ENCODE assay signal across 17 mouse cellular contexts in the genomic region with DNA sequence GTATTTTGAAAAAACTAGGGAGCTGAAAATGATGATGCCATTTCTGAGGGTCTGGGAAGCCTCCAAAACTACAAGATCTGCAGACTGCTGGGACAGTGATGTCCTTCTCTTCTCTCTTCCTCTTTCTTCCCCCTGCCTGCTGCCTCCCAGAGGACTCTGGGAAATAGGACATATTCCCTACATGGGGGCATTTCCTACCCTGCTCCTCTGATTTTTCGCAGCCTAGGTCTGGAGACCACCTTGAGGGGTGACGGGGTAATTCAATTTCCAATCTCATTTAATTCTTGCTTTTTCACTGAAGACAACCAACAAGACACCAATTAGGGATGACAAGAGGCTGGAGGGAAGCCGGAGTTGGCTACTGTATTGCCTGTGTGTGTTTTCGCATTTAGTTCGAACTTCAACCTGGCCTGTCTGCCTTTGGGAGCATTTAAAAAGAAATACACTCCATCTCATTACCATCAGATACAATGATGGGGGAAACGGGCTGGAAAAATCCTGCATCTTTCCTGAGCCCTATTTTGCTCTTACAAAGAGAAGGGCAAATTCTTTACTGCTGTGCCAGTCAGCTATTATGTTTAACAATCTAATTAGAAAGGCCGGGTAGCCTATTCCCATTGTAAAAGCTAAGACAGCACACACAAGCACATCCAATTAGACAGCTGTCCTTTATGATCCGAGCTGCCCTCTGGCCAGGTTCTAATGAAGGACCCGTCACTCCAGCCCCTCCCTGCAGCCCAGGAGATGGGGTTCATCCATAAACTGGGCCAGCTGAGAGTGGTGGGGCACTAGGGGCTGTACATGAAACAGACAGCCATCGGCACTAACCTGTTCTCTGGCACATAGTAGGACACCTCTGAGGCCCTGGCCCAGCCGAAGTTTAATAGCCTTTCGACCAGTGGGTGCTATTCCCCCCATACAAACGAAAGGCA.
DNase-seq lines count a peak whose midpoint lies in the region; ATAC-seq lines count a peak whose summit lies in the region.
"Had no signal": no experiment of that assay in that cellular context is flagged by ENCODE, and none has a peak within 500 bp of the region (broad histone marks: within the 10 kb centered on the region; RNA-seq: fewer than 3 reads in every experiment).

No protein-coding gene starts in this region.

- H3K9ac ChIP-seq in neural tube, embryonic 11.5 days (ENCODE audit: low read length), result no peak overlapping the region
- H3K9ac ChIP-seq in midbrain, embryonic 12.5 days (replicated peaks), result no peak overlapping the region
- H3K9ac ChIP-seq: embryonic facial prominence, embryonic 15.5 days had no signal

- no peak overlapping the region for H3K27ac ChIP-seq in neural tube, embryonic 11.5 days (ENCODE audit: low read depth, low read length)
- no peak overlapping the region for H3K27ac ChIP-seq in midbrain, embryonic 12.5 days (replicated peaks)
- H3K27ac ChIP-seq: embryonic facial prominence, embryonic 15.5 days; heart, embryonic 10.5 days had no signal

- H3K27me3 ChIP-seq in neural tube, embryonic 11.5 days (ENCODE audit: control insufficient read depth, insufficient read depth, low read length), result no peaks in the 10 kb centered on the region
- H3K27me3 ChIP-seq in midbrain, embryonic 12.5 days, result peaks cover 28% of the 10 kb centered on the region

- ATAC-seq in neural tube, embryonic 11.5 days (ENCODE audit: insufficient read depth, low FRiP score, low TSS enrichment), result peak; percentile 71
- peak; percentile 68 for ATAC-seq in midbrain, embryonic 12.5 days (ENCODE audit: low FRiP score, low read depth)

- 37% methylated on average over 13 of the region's 13 CpGs for WGBS in neural tube, embryonic 11.5 days
- WGBS in midbrain, embryonic 12.5 days, result 40% methylated on average over 13 of the region's 13 CpGs

- no peaks in the 10 kb centered on the region for H3K9me3 ChIP-seq in neural tube, embryonic 11.5 days (ENCODE audit: control insufficient read depth, low read length)
- no peaks in the 10 kb centered on the region for H3K9me3 ChIP-seq in midbrain, embryonic 12.5 days
- H3K9me3 ChIP-seq: embryonic facial prominence, embryonic 15.5 days; heart, embryonic 10.5 days had no signal

- no peaks in the 10 kb centered on the region for H3K36me3 ChIP-seq in neural tube, embryonic 11.5 days (ENCODE audit: control insufficient read depth, insufficient read depth, low read length)
- H3K36me3 ChIP-seq in midbrain, embryonic 12.5 days, result no peaks in the 10 kb centered on the region
- H3K36me3 ChIP-seq: embryonic facial prominence, embryonic 15.5 days; G1E; heart, embryonic 10.5 days had no signal

- peak; percentile 18 for DNase-seq in neural tube, embryonic 11.5 days (ENCODE audit: low spot score)
- DNase-seq in neural tube, embryonic 10.5 days (ENCODE audit: extremely low spot score, low spot score), result no peak
- peak; percentile 52 for DNase-seq in forelimb bud, embryonic 11.5 days (ENCODE audit: low read depth, low spot score)
- DNase-seq in retina, postnatal 1 day, result peak; percentile 93
- no peak for DNase-seq in urinary bladder, postnatal 25 days (ENCODE audit: low spot score)
- no peak for DNase-seq in urinary bladder, postnatal 36 days (ENCODE audit: low spot score in 2 of 2)
- no peak for DNase-seq in lung, postnatal 14 days
- DNase-seq: B cell, adult 2 months; cerebellum, adult 18-20 months; kidney, adult 9 months; lung, adult 18-20 months; right cerebral cortex, postnatal 25 days; thymus, postnatal 25 days had no signal

- H3K4me3 ChIP-seq in neural tube, embryonic 11.5 days (ENCODE audit: low read depth, low read length), result no peak overlapping the region
- no peak overlapping the region for H3K4me3 ChIP-seq in midbrain, embryonic 12.5 days
- H3K4me3 ChIP-seq: embryonic facial prominence, embryonic 15.5 days; heart, embryonic 10.5 days had no signal

- H3K4me2 ChIP-seq in neural tube, embryonic 11.5 days (ENCODE audit: low read depth), result no peak overlapping the region
- no peak overlapping the region for H3K4me2 ChIP-seq in midbrain, embryonic 12.5 days (replicated peaks)
- H3K4me2 ChIP-seq: embryonic facial prominence, embryonic 15.5 days had no signal

- H3K4me1 ChIP-seq in neural tube, embryonic 11.5 days (ENCODE audit: control insufficient read depth, insufficient read depth, low read length), result peaks cover 5% of the 10 kb centered on the region
- peaks cover 13% of the 10 kb centered on the region for H3K4me1 ChIP-seq in midbrain, embryonic 12.5 days
- H3K4me1 ChIP-seq: heart, embryonic 10.5 days had no signal

Comparison
In these comparisons a context has a peak if more than half of its experiments do, and no peak if none do; other contexts are left out.
1. DNase-seq: peak in neural tube, embryonic 11.5 days (single experiment), forelimb bud, embryonic 11.5 days (single experiment) and retina, postnatal 1 day (single experiment); none in neural tube, embryonic 10.5 days (single experiment), urinary bladder, postnatal 25 days (single experiment), urinary bladder, postnatal 36 days (0 of 2) and lung, postnatal 14 days (single experiment).